Mouse (Mus musculus) liver, adult 2 months (tissue): ENCODE results near the gene Mgst3.

Experiments used
- CTCF ChIP-seq: fragments of 200-500 bp; IDR thresholded peaks from 2 replicates; pipeline ENCODE4 v1.5.1; 2011; ENCODE audit warnings: low read depth, low read length, control low read depth
- POLR2A ChIP-seq: fragments of 200-500 bp; IDR thresholded peaks from 2 replicates; pipeline ENCODE4 v1.6.1; 2011; ENCODE audit warnings: low read length, control low read depth; ENCODE audit not compliant: insufficient read depth; ENCODE audit errors: extremely low read depth

DNA sequence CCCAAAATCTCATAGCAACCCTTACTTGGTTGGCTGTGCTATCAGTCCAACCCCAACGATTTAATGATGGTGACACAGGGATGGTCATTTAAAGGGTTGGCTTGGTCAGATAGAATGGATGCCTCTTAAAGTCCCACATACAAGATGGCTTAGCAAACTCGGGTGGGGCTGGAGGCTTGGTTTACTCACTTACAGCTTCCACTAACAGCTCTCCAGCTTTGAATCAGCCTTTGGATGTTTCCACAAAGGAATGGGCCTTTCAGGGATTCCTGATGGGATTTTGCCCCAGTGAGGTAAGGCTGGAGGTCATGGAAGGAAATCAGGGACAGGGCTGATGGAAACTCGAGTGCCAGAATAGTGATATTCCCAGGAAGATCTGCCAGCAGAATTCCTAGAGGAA lies 5.8 kb downstream of the Mgst3 start:
- TF ChIP-seq CTCF (no peak), POLR2A (no peak)
